Mouse (Mus musculus) layer of hippocampus, postnatal 25 days (tissue): ENCODE data around the gene Psph. TPM values are rescaled to one million over a fixed set of nuclear protein-coding genes. Genes with fewer than 3 reads are reported as not detected.
"Not testable (repeated sequence)": the region's sequence is repeated elsewhere in the genome, so short reads cannot be mapped to it uniquely, and the experiment has no call there.

Experiments
- DNase-seq, 2 experiments: peaks; one replicate each; pipeline ENCODE4 v3.0.0; 2022; ENCODE audit warnings: mixed read lengths in 2 of 2, low spot score in 1 of 2; ENCODE audit errors: extremely low spot score in 1 of 2
- total RNA-seq, 2 experiments: library from RNA; stranded (reverse); gene quantifications; 2 replicates each; pipeline ENCODE4 v1.2.3; 2021

The Psph gene
- total RNA-seq: 10 to 100 TPM; 26.8 to 32.5 TPM

DNA sequence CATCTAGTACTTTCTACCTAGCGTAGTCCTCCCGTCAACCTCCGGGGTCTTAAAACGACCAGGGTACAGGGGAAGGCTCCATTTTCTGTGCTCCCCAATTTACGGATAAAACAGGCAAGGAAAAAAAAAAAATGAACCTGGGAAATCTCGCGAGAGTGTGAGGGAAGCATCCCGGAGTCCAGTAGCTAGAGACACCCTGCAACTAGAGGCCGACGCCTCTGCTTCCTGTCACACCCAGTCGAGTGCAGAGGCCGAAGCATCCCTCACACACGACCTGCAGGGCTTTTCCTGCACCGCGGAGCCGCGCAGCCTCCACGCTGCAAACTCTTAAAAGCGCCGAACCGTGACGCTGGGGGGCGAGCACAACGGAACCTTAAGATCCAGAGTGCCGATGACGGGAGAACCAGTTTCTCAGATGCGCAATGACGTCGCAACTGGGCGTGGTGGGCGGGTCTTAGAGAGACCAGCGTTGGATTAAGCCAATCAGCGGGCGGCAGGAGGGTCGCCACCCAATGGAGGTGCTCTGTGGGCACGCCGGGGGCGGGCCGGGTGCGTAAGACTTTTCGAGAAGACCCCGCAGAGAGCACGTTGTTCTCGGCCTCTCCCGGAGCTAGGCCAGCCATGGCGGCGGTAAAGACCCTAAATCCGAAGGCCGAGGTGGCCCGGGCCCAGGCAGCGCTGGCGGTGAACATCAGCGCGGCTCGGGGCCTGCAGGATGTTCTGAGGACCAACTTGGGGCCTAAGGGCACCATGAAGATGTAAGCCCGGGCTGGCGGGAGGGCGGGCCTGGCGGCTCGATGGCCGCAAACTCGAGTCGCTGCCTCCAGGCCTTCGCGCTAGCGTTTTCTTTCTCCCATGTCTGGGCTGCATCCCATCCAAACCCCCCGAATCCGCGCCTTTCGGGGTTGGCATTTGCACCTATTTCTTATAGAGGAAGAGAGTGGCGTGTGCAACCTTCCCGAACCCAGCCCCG, at the start of gene Psph:
Psph (minus strand) TSS at position 632 of the 973 bp plus-strand sequence.
- DNase-seq: peak; percentile 89 to 96

GRCm38 (mm10) chr5:129790591-129790990, 3.3 kb upstream of the Psph start:
- not testable (repeated sequence) for DNase-seq

DNA sequence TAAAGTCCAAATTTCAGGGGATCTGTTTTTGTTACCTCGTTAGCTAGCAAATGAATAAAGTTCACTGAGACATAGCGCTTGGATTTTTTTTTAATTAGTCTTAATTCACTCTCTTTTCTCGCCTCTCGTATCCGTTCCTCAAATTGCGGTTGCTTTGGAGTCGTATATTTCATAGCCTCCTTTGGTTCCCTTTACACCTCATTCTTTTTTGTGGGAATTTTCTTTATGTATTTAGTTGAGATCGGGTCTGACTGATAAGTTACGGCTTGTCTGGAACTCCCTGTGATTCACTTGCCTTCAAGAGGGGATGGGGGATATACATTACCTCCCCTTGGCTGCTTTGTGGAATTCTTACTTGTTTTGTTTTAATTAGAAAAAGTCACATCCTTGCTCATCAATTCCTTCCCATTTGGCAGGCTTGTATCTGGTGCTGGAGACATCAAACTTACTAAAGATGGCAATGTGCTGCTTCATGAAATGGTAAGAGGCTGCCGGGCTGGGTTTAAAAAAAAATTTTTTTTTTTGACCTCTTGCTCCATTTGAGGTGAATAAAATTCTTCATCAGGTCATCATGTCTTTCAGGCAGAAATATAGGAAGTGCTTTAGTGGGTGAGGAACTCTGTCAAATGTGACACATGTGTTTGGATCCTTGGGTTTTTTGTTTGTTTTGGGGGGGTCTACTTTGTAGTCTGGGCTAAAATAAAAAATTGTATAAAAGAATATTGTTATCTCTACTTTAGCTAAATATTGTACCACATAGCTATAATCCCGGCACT, 757 bp upstream of the Psph start:
- DNase-seq: no peak

GRCm38 (mm10) chr5:129786161-129786560, 1.1 kb downstream of the Psph start:
- no peak for DNase-seq

- no peak for DNase-seq
Measured at GRCm38 (mm10) chr5:129785235-129785870, 1.9 kb downstream of the Psph start.

GRCm38 (mm10) chr5:129782211-129782610, 5.0 kb downstream of the Psph start:
- DNase-seq: peak in 1 of 2 experiments; percentile 13

- DNase-seq: no peak
Measured at GRCm38 (mm10) chr5:129780131-129780530, 7.1 kb downstream of the Psph start.

GRCm38 (mm10) chr5:129778996-129779716, 8.1 kb downstream of the Psph start:
- peak; percentile 69 to 71 for DNase-seq

DNA sequence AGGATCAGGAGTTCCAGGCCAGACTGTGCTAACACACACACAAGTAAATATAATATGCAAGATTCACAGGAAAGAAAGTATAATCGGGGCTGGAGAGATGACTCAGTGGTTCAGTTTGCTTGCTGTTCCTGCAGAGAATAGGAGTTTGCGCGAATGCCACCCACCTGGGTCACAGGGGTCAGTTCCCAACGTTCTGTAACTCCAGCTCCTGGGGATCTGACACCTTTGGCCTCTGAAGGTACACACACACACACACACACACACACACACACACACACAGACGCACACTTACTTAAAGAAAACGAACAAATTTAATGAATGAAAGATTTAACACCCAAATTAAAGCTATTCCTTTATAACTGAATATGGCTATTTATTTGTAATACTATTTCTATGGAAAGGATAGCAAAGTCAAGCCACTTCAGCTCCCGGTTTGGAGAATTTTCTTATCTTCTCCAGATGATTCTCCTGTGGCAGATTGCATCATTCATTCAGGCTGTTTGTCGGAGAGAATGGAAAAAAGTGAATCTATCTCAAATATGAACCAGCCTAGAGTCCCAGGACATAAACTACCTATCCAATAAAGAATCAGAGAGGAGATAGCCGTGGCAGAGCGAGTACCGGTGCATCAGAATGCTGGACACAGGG, 8.8 kb downstream of the Psph start:
- no peak for DNase-seq

DNA sequence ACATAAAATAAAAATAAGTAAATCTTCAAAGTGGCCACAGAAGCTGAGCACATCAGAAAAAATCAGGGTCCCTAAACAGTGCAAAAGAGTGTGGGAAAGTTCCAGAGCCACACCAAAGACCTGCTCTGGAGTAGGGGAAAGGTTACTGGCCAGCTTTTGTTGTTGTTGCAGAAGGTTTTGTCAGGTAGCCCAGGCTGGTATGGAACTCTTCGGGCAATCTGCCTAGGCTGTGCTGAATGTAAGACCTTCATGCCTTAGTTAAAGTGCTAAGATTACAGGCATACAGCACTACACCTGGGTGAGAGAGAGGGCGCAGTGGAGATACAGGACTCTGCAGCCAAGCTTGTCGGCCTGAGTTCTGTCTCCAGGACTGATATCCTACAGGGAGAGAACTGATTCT, 12.6 kb downstream of the Psph start:
- DNase-seq: no peak

GRCm38 (mm10) chr5:129773330-129773729, 13.9 kb downstream of the Psph start:
- not testable (repeated sequence) for DNase-seq

DNA sequence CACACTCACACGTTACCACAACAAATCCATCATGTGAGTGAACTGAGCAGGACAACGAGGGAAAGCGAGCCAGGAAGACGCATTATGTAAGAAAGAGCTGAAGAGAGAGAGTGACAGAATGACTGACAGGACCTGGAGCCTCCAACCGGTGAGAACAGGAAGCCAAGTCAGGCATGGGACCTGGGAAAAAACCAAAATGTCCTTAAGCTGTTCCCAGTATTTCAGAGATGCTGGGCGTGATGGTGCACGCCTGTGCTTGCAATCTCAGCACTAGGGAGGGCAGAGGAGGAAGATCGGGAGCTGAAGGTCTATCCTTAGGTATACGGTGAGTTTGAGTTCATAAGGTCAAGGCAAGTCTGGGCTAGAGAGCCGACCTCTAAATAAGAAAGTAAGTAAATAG, 14.8 kb downstream of the Psph start:
- no peak for DNase-seq

DNA sequence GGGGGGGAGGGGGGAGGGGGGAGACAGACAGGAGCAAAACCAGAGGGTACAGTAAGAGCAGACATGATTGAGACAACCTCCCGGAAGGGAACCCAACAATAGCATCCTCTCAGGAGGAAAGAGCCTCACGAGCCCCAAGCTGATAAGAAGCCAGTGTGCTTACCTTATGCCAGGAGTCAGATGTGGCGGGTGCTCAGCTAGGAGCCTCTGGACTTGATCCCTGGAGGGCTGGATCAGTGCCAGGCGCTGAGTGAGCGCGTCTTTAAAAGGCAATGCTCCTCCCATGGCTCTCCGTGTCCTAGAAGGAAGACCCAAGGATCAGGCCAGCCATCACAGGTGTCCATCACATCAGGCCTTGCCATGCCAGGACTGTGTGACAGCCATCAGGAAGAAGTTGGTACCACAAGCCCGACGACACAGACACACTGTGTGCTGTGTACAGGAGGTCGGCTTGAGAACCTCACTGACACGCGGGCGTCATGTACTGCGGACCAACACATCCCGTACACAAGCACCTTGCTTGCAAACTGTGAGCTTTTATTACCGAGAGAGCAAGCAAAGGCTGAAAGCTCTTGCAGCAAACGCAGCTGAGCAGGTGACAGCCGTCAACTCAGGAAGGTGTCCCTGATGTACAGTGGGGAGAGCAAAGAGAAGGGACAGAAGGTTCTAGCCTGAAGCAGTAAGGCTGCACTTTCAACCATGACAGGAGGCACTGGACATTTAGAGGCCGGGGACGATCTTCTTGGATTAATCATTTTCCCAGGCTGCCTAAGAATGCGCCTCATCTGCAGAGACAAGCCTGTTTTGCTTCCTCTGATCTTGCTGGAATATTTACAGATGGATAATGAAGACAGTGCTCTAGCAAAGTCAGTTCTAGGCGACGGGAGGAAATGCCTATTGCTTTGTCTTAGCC, 16.6 kb downstream of the Psph start:
- DNase-seq: no peak

DNA sequence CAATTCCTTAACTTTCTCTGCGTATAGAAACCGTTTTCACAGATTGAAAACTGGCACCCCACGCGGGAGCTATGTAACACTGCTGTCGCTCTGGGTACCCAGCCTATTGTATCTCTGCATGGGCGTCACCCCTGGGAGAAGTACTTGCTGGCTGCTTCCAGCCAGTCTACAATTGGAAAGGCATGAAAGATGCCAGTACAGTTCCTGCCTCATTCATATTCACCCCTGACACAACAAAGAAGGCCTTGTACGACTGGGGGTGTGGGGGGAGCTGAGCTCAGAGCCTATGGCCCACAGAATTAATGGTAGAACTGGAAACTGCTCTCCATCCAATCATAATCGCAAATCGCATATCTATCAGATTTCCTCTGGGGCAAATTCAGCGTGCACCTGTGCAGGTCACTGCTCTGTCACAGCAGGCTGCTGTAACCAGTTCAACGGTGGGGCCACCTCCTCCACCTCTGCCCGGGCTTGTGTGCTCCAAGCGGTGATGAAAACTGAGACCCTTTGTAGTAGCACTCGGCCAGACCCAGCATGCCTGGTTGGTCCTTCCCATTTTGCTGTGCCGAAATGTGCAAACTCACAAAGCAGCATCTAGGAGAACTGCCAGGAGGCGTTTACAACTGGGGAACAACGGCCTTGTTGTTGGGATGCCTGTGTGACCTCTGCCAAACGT, 25.2 kb downstream of the Psph start:
- peak; percentile 20 to 30 for DNase-seq

DNA sequence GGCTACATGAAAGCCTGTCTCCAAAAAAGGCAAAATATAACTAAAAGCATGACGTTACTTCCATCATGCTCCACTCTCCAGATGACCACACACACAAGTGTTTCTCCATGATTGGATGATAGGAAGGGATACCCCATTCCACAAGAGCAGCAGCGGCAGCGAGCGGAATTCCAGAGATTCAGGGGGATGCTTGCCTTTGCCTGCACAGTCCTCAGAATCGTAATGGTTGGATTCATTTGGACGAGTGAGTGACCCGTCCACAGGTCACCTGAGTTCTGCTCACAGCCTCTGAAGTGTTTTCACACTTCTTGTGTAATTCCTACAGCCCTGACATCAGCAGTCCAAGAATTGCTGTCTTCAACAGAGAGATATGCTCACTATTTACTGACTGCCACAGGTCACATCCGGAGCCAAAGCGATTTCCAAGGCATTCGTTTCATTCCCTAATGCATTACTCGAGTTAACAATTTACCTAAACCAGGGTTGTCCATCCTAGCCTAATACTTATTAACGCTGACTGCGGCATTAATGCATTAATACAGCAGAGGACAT, 27.2 kb downstream of the Psph start:
- DNase-seq: no peak

- no peak for DNase-seq
Measured at GRCm38 (mm10) chr5:129756886-129757285, 30.4 kb downstream of the Psph start.

GRCm38 (mm10) chr5:129744050-129744449, 43.2 kb downstream of the Psph start:
- DNase-seq: no peak
